Mouse (Mus musculus) heart, embryonic 12.5 days (tissue): Measurements from ENCODE around the gene Ifna6. TPM values are rescaled to one million over a fixed set of nuclear protein-coding genes. Genes with fewer than 3 reads are reported as not detected.
"Not testable (repeated sequence)": the region's sequence is repeated elsewhere in the genome, so short reads cannot be mapped to it uniquely, and the experiment has no call there.

ENCODE experiments used
- ATAC-seq: fragments of 200-750 bp; cut with Nextera tagmentation; 2 replicates; pipeline ENCODE4 v1.8.0; 2017; ENCODE audit warnings: moderate TSS enrichment, moderate library complexity; ENCODE audit not compliant: insufficient number of reproducible peaks, low FRiP score
- H3K27ac ChIP-seq: fragments of 300-500 bp; sonication (generic); 2 replicates; pipeline ENCODE4 v1.5.1; 2016; ENCODE audit warnings: mild to moderate bottlenecking, moderate library complexity; ENCODE audit not compliant: poor library complexity, severe bottlenecking
- H3K27me3 ChIP-seq: fragments of 300-500 bp; sonication (generic); replicated peaks from 2 replicates; pipeline ENCODE4 v1.6.1; 2016; ENCODE audit warnings: mild to moderate bottlenecking, moderate library complexity
- H3K36me3 ChIP-seq: fragments of 300-500 bp; sonication (generic); 2 replicates; pipeline ENCODE4 v1.6.1; 2016; ENCODE audit warnings: mild to moderate bottlenecking, moderate library complexity
- H3K4me1 ChIP-seq: fragments of 300-500 bp; sonication (generic); replicated peaks from 2 replicates; pipeline ENCODE4 v1.6.1; 2016; ENCODE audit warnings: mild to moderate bottlenecking
- H3K4me2 ChIP-seq: fragments of 300-500 bp; sonication (generic); 2 replicates; pipeline ENCODE4 v1.6.1; 2016; ENCODE audit warnings: mild to moderate bottlenecking, moderate library complexity
- H3K4me3 ChIP-seq: fragments of 300-500 bp; sonication (generic); 2 replicates; pipeline ENCODE4 v1.5.1; 2016; ENCODE audit warnings: mild to moderate bottlenecking
- H3K9ac ChIP-seq: fragments of 300-500 bp; sonication (generic); 2 replicates; pipeline ENCODE4 v1.6.1; 2016; ENCODE audit warnings: mild to moderate bottlenecking, moderate library complexity
- H3K9me3 ChIP-seq: fragments of 300-500 bp; sonication (generic); replicated peaks from 2 replicates; pipeline ENCODE4 v1.6.1; 2016; ENCODE audit warnings: mild to moderate bottlenecking, moderate library complexity
- WGBS: fragments of 180-500 bp; shearing (Covaris S2); methylation state at CpG from one replicate; pipeline ENCODE4 v1.1.7; 2016; 5-methylcytosine and 5-hydroxymethylcytosine counted together
- polyA plus RNA-seq: library from polyadenylated mRNA; unstranded; fragments of >200 nt; fragmentation: Nextera tagmentation; extraction: Ambion mirVana; gene quantifications from 2 replicates; pipeline ENCODE4 v1.2.1, GENCODE M21; 2016

Gene Ifna6
- not detected in 2 replicates for polyA plus RNA-seq

- ATAC-seq, H3K4me2 ChIP-seq, H3K9me3 ChIP-seq, H3K4me3 ChIP-seq, H3K27me3 ChIP-seq, H3K36me3 ChIP-seq, H3K4me1 ChIP-seq, H3K9ac ChIP-seq, H3K27ac ChIP-seq: not testable (repeated sequence)
Measured at GRCm38 (mm10) chr4:88827116-88827515, at the start of gene Ifna6. Ifna6 (plus strand) TSS chr4:88827416.

- H3K36me3 ChIP-seq, H3K4me2 ChIP-seq, H3K4me3 ChIP-seq, ATAC-seq, H3K9me3 ChIP-seq, H3K4me1 ChIP-seq, H3K27ac ChIP-seq, H3K27me3 ChIP-seq, H3K9ac ChIP-seq: not testable (repeated sequence)
- whole genome bisulfite sequencing = no CpG with 5 or more reads among the region's 29 CpGs
Measured at GRCm38 (mm10) chr4:88779550-88779949, 47.7 kb upstream of the Ifna6 start, which contains the start of gene Gm13272. Gm13272 (plus strand) TSS chr4:88779850.

DNA sequence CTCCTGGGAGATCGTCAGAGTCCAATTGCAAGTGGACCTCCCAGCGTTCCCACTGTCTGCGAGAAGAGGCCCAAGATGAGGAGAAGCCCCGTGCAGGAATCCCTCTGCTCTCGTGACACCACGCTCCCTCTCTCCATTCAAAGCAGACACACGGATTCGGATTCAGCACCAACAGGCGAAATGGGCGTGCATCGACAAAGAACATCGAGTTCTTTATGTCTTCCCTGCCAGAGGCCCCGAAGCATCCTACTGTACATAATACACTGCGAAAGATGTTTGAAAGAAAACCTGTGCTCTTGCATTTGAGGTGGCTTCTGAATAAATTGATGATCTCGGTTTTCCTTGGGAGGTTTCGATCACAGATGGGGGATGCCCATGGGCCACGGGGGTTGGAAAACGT, 46.9 kb upstream of the Ifna6 start:
- not testable (repeated sequence) for ATAC-seq, H3K27ac ChIP-seq, H3K36me3 ChIP-seq, H3K9me3 ChIP-seq, H3K4me2 ChIP-seq, H3K4me1 ChIP-seq, H3K4me3 ChIP-seq, H3K9ac ChIP-seq, H3K27me3 ChIP-seq
- WGBS = 43% methylated on average over 16 of the region's 18 CpGs

- H3K27me3 ChIP-seq, H3K36me3 ChIP-seq, H3K9ac ChIP-seq, ATAC-seq, H3K4me1 ChIP-seq, H3K9me3 ChIP-seq: not testable (repeated sequence)
- Histone ChIP-seq H3K27ac (peak within 1 kb of the TSS; percentile 51; the same call in 1 of the 2 replicates), H3K4me2 (peak within 1 kb of the TSS; percentile 62), H3K4me3 (peak within 1 kb of the TSS; percentile 31; the same call in 1 of the 2 replicates)
- 15% methylated on average over 5 of the region's 7 CpGs for WGBS
Measured at GRCm38 (mm10) chr4:88781831-88782230, 45.4 kb upstream of the Ifna6 start, which contains the start of gene Ifnz. Ifnz (plus strand) TSS chr4:88782131.

- Histone ChIP-seq H3K4me3 (peak overlapping the region; percentile 31; the same call in 1 of the 2 replicates), H3K27ac (peak overlapping the region; percentile 51; the same call in 1 of the 2 replicates), H3K4me2 (peak overlapping the region; percentile 62)
- not testable (repeated sequence) for H3K4me1 ChIP-seq, H3K36me3 ChIP-seq, ATAC-seq, H3K9ac ChIP-seq, H3K27me3 ChIP-seq, H3K9me3 ChIP-seq
- 0% methylated on average over 9 of the region's 31 CpGs for WGBS
Measured at GRCm38 (mm10) chr4:88782335-88782734, 44.9 kb upstream of the Ifna6 start.

DNA sequence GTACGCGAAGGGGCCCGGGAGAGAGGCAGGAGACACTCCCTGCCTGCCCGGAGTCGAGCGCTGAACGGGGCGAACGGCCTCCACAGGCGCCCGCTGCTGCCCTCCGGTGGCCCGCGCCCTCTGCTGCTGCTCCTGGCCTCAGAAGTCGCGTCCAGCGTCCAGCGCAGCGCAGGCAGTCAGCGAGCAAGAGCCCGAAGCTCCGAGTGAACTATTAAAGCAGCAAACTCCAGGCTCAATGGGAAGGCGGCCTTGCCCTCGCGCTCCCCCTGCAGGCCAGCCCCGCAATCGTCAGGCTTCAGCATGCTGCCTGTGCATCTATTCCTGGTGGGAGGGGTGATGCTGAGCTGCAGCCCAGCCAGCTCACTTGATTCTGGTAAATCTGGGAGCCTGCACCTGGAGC, 41.8 kb upstream of the Ifna6 start, which contains the start of gene Gm13276:
Gene Gm13276, plus strand, starts transcription at position 301 of the 400 bp plus-strand sequence.
- H3K27me3 ChIP-seq, H3K27ac ChIP-seq, H3K9me3 ChIP-seq, H3K9ac ChIP-seq, H3K36me3 ChIP-seq, ATAC-seq, H3K4me2 ChIP-seq, H3K4me1 ChIP-seq, H3K4me3 ChIP-seq: not testable (repeated sequence)
- no CpG with 5 or more reads among the region's 27 CpGs for WGBS

GRCm38 (mm10) chr4:88788402-88788801, 38.8 kb upstream of the Ifna6 start, which contains the start of gene Gm13277:
Gm13277 (plus strand) TSS chr4:88788632.
- ATAC-seq, H3K9me3 ChIP-seq, H3K4me1 ChIP-seq, H3K4me2 ChIP-seq, H3K4me3 ChIP-seq, H3K9ac ChIP-seq, H3K27me3 ChIP-seq, H3K27ac ChIP-seq, H3K36me3 ChIP-seq: not testable (repeated sequence)
- WGBS = 0% methylated on average over 4 of the region's 28 CpGs

DNA sequence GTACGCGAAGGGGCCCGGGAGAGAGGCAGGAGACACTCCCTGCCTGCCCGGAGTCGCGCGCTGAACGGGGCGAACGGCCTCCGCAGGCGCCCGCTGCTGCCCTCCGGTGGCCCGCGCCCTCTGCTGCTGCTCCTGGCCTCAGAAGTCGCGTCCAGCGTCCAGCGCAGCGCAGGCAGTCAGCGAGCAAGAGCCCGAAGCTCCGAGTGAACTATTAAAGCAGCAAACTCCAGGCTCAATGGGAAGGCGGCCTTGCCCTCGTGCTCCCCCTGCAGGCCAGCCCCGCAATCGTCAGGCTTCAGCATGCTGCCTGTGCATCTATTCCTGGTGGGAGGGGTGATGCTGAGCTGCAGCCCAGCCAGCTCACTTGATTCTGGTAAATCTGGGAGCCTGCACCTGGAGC, 36.0 kb upstream of the Ifna6 start, which contains the start of gene Gm13278:
Gene Gm13278, plus strand, starts transcription at position 301 of the 400 bp plus-strand sequence.
- not testable (repeated sequence) for H3K9me3 ChIP-seq, H3K9ac ChIP-seq, H3K36me3 ChIP-seq, H3K27me3 ChIP-seq, H3K4me2 ChIP-seq, ATAC-seq, H3K27ac ChIP-seq, H3K4me3 ChIP-seq, H3K4me1 ChIP-seq
- no CpG with 5 or more reads among the region's 28 CpGs for WGBS

- 0% methylated on average over 13 of the region's 52 CpGs for WGBS
- H3K27me3 ChIP-seq = not testable (repeated sequence)
Measured at GRCm38 (mm10) chr4:88793936-88794675, 33.1 kb upstream of the Ifna6 start, which contains the start of gene Gm13275. Gm13275 (plus strand) TSS chr4:88794487.

DNA sequence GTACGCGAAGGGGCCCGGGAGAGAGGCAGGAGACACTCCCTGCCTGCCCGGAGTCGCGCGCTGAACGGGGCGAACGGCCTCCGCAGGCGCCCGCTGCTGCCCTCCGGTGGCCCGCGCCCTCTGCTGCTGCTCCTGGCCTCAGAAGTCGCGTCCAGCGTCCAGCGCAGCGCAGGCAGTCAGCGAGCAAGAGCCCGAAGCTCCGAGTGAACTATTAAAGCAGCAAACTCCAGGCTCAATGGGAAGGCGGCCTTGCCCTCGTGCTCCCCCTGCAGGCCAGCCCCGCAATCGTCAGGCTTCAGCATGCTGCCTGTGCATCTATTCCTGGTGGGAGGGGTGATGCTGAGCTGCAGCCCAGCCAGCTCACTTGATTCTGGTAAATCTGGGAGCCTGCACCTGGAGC, 30.1 kb upstream of the Ifna6 start, which contains the start of gene Gm13279:
Gene Gm13279, plus strand, starts transcription at position 301 of the 400 bp plus-strand sequence.
- not testable (repeated sequence) for H3K9me3 ChIP-seq, H3K9ac ChIP-seq, H3K36me3 ChIP-seq, H3K4me2 ChIP-seq, H3K27ac ChIP-seq, H3K4me3 ChIP-seq, ATAC-seq, H3K4me1 ChIP-seq, H3K27me3 ChIP-seq
- WGBS = no CpG with 5 or more reads among the region's 28 CpGs

More at GRCm38 (mm10) chr4:88793936-88794675, 33.1 kb upstream of the Ifna6 start, which contains the start of gene Gm13275:
- H3K27ac ChIP-seq, H3K4me2 ChIP-seq, ATAC-seq, H3K36me3 ChIP-seq, H3K4me1 ChIP-seq, H3K9me3 ChIP-seq, H3K9ac ChIP-seq, H3K4me3 ChIP-seq: not testable (repeated sequence)

- H3K36me3 ChIP-seq, H3K4me2 ChIP-seq, H3K9ac ChIP-seq, H3K4me3 ChIP-seq, H3K27me3 ChIP-seq, H3K9me3 ChIP-seq, H3K27ac ChIP-seq, H3K4me1 ChIP-seq, ATAC-seq: not testable (repeated sequence)
- WGBS = 9% methylated on average over 6 of the region's 7 CpGs
Measured at GRCm38 (mm10) chr4:88799365-88799764, 27.9 kb upstream of the Ifna6 start, which contains the start of gene Gm13285. Gm13285 (plus strand) TSS chr4:88799665.
